Mouse (Mus musculus): ENCODE measurements around the gene Bysl. TPM values are rescaled to one million over a fixed set of nuclear protein-coding genes. Genes with fewer than 3 reads are reported as not detected.

Bysl gene
- 10 to 100 TPM; 11.7 to 39.0 TPM for polyA plus RNA-seq (2012; fragmentation: generic; extraction: Trizol)

DNA sequence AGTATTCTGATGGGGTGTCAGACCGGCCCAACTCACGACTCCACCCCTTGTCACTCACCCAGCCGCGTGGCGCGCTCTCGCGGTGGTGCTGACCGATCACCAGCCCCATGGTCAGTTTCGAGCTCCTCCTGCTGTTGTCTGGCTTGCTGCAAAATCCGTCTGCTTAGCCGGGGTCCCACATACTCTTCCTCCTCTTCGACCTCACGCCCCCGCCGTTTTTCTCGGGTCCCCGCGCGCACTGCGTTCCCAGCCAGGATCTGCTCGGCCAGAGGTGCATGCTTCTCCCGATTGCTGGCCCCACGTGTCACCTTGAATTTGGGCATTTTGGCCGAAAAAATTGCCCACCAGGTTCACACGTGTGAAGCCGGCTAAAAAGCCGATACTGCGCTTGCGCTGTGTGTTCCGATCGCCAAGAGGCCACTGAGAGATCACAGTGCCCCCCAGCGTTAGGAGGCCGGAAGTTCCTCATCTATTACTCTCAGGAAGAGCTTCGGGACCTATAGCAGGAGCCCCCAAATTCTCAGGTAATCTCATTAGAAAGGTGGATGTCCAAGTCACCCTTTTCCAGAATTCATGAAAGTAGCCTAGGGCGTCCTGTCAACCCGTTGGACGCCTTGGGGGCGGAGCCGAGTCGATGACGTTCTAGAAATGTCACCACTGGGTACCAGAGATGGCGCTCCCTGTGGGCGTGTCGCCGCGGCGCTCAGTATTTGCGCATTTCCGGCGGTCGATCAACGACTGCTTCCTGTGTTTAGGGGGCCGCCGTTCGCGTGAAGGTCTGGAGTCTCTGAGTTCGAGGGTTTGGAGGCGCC, at the start of gene Bysl, which contains the start of the genes Med20 and Gm20517:
Bysl (minus strand) TSS at position 644 of the 812 bp plus-strand sequence.
Med20 (plus strand) TSS at position 734 of the 812 bp plus-strand sequence.
Gm20517 (plus strand) TSS at position 741 of the 812 bp plus-strand sequence.

DNA sequence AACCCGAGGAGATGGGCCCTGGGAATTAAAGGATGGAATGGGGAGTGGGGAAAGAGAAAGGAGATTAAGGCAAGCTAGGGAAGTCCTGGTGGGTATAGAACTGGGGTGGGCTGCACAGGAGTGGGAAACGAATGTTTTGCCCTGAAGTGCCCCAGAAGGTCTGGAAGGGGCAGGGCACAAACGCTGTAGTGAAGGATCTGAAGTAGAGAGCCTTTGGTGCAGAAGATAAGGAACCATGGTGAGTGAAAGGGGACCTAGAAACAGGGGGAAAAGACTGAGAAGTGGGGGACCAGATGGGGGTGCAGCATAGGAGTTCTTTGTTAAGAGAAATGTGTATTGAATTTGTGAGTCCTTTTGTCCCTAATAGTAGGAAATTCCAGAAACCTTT, 19.4 kb upstream of the Bysl start, which contains the start of gene Usp49:
Usp49 (plus strand) TSS at position 13 of the 388 bp plus-strand sequence.

Other genes starting within 250 kb of the Bysl start
- 10 to 100 TPM; 61.1 to 83.7 TPM for gene Mrps10, start 242.6 kb downstream of the Bysl start, polyA plus RNA-seq (2012; fragmentation: generic; extraction: Trizol)
- 1 to 10 TPM in 1 of 2 experiments, under 1 TPM in 1; 0.07 to 1.3 TPM for gene Guca1b, start 226.1 kb downstream of the Bysl start, polyA plus RNA-seq (2012; fragmentation: generic; extraction: Trizol)
- not detected for gene Guca1a, start 210.9 kb downstream of the Bysl start, polyA plus RNA-seq (2012; fragmentation: generic; extraction: Trizol)
- gene AI661453, start 174.9 kb downstream of the Bysl start, polyA plus RNA-seq (2012; fragmentation: generic; extraction: Trizol) = under 1 TPM in 1 of 2 experiments, not detected in 1; 0.01 TPM
- not detected for gene 1700001C19Rik, start 174.1 kb downstream of the Bysl start, polyA plus RNA-seq (2012; fragmentation: generic; extraction: Trizol)
- 10 to 100 TPM in 1 of 2 experiments, 1 to 10 TPM in 1; 6.7 to 23.2 TPM for gene Taf8, start 109.2 kb downstream of the Bysl start, polyA plus RNA-seq (2012; fragmentation: generic; extraction: Trizol)
- 100 to 1,000 TPM; 135 to 156 TPM for gene Ccnd3, start 106.4 kb downstream of the Bysl start, polyA plus RNA-seq (2012; fragmentation: generic; extraction: Trizol)
- gene Med20, start 90 bp upstream of the Bysl start, polyA plus RNA-seq (2012; fragmentation: generic; extraction: Trizol) = 10 to 100 TPM in 1 of 2 experiments, 1 to 10 TPM in 1; 9.5 to 35.1 TPM
- gene Gm20517, start 97 bp upstream of the Bysl start, polyA plus RNA-seq (2012; fragmentation: generic; extraction: Trizol) = 1 to 10 TPM in 1 of 2 experiments, under 1 TPM in 1; 0.55 to 1.3 TPM
- gene Usp49, start 19.2 kb upstream of the Bysl start, polyA plus RNA-seq (2012; fragmentation: generic; extraction: Trizol) = 1 to 10 TPM in 1 of 2 experiments, under 1 TPM in 1; 0.74 to 3.4 TPM
- gene Tomm6, start 76.9 kb upstream of the Bysl start, polyA plus RNA-seq (2012; fragmentation: generic; extraction: Trizol) = 100 to 1,000 TPM; 293 to 619 TPM
- gene Frs3, start 77.5 kb upstream of the Bysl start, polyA plus RNA-seq (2012; fragmentation: generic; extraction: Trizol) = 1 to 10 TPM in 1 of 2 experiments, under 1 TPM in 1; 0.63 to 6.1 TPM
- 1 to 10 TPM; 1.9 to 3.8 TPM for gene Gm21981, start 83.0 kb upstream of the Bysl start, polyA plus RNA-seq (2012; fragmentation: generic; extraction: Trizol)
- under 1 TPM; 0.11 to 0.40 TPM for gene Prickle4, start 83.2 kb upstream of the Bysl start, polyA plus RNA-seq (2012; fragmentation: generic; extraction: Trizol)
- gene Pgc, start 115.3 kb upstream of the Bysl start, polyA plus RNA-seq (2012; fragmentation: generic; extraction: Trizol) = not detected
- gene Tfeb, start 125.5 kb upstream of the Bysl start, polyA plus RNA-seq (2012; fragmentation: generic; extraction: Trizol) = 10 to 100 TPM; 17.5 to 28.3 TPM
- 1 to 10 TPM in 1 of 2 experiments, under 1 TPM in 1; 0.06 to 1.3 TPM for gene Mdfi, start 223.2 kb upstream of the Bysl start, polyA plus RNA-seq (2012; fragmentation: generic; extraction: Trizol)